Mouse (Mus musculus) forebrain, embryonic 14.5 days (tissue): ENCODE measurements around the gene Khk. TPM values are rescaled to one million over a fixed set of nuclear protein-coding genes. Genes with fewer than 3 reads are reported as not detected.

ENCODE experiments used
- ATAC-seq: fragments of 200-750 bp; cut with Nextera tagmentation; 2 replicates; pipeline ENCODE4 v1.8.0; 2017; ENCODE audit warnings: mild to moderate bottlenecking, moderate library complexity
- DNase-seq: peaks from one replicate; pipeline ENCODE4 v3.0.0-alpha.2; 2015; ENCODE audit warnings: low spot score
- H3K27ac ChIP-seq: fragments of 300-500 bp; sonication (generic); 2 replicates; pipeline ENCODE4 v1.5.1; 2014; ENCODE audit warnings: low read depth, mild to moderate bottlenecking, control low read depth, low read length, moderate library complexity
- H3K27me3 ChIP-seq: fragments of 300-500 bp; sonication (generic); replicated peaks from 2 replicates; pipeline ENCODE4 v1.6.1; 2014; ENCODE audit warnings: low read length, control low read depth, mixed read lengths; ENCODE audit not compliant: control insufficient read depth, insufficient read depth
- H3K36me3 ChIP-seq: fragments of 300-500 bp; sonication (generic); 2 replicates; pipeline ENCODE4 v1.6.1; 2014; ENCODE audit warnings: low read length, control low read depth; ENCODE audit not compliant: control insufficient read depth, insufficient read depth
- H3K4me1 ChIP-seq: fragments of 300-500 bp; sonication (generic); 2 replicates; pipeline ENCODE4 v1.6.1; 2014; ENCODE audit warnings: antibody characterized with exemption, low read length, control low read depth; ENCODE audit not compliant: control insufficient read depth, insufficient read depth
- H3K4me2 ChIP-seq: fragments of 300-500 bp; sonication (generic); 2 replicates; pipeline ENCODE4 v1.6.1; 2014; ENCODE audit warnings: mild to moderate bottlenecking, control low read depth, low read length
- H3K4me3 ChIP-seq: fragments of 300-500 bp; sonication (generic); 2 replicates; pipeline ENCODE4 v1.5.1; 2014; ENCODE audit warnings: low read depth, low read length, control low read depth
- H3K9ac ChIP-seq: fragments of 300-500 bp; sonication (generic); 2 replicates; pipeline ENCODE4 v1.6.1; 2014; ENCODE audit warnings: mild to moderate bottlenecking, low read length, control low read depth, moderate library complexity
- H3K9me3 ChIP-seq: fragments of 300-500 bp; sonication (generic); replicated peaks from 2 replicates; pipeline ENCODE4 v1.6.1; 2016; ENCODE audit warnings: low read length, control low read depth, mixed read lengths; ENCODE audit not compliant: control insufficient read depth
- WGBS: fragments of 180-500 bp; shearing (Covaris S2); extraction: QIAGEN DNeasy Blood & Tissue Kit; methylation state at CpG from one replicate; pipeline ENCODE4 v1.1.7; 2014; 5-methylcytosine and 5-hydroxymethylcytosine counted together
- polyA plus RNA-seq: library from polyadenylated mRNA; unstranded; fragments of >200 nt; fragmentation: Nextera tagmentation; extraction: Ambion mirVana; gene quantifications from 2 replicates; pipeline ENCODE4 v1.2.1, GENCODE M21; 2014

Khk gene
- polyA plus RNA-seq, 1 experiment from 2014 or later = 8.3 TPM

DNA sequence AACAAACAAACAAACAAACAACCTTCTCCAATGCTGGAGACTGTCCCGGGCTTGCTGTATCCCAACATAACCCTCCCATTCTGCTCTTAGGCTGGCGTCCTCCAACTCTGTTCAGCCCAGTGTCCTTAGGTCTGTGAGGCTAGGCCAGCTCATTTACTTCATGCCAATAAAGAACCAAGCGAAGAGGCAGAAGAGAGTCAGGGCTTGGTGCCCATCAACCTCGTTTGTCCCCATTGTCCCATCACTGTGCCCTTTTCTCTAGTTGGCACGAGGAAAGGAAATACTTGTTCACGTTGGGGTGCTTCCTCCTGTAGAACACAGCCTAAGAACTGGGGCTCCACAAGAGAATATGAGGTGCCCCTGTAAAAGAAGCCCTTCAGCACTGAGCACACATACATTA lies 30.5 kb downstream of the Khk start:
- H3K27ac ChIP-seq = no peak overlapping the region
- H3K9me3 ChIP-seq = no peaks in the 10 kb centered on the region
- 79% methylated on average over 6 of the region's 6 CpGs for WGBS
- H3K4me2 ChIP-seq = no peak overlapping the region
- no peak overlapping the region for H3K9ac ChIP-seq
- DNase-seq = no peak
- no peak overlapping the region for H3K4me3 ChIP-seq
- H3K27me3 ChIP-seq = no peaks in the 10 kb centered on the region
- ATAC-seq = no peak
- H3K4me1 ChIP-seq = peaks cover 6% of the 10 kb centered on the region
- peaks cover 42% of the 10 kb centered on the region for H3K36me3 ChIP-seq

GRCm38 (mm10) chr5:30952551-30952950 lies 31.3 kb downstream of the Khk start:
- Histone ChIP-seq H3K27ac (no peak overlapping the region), H3K9ac (no peak overlapping the region), H3K4me1 (peaks cover 9% of the 10 kb centered on the region), H3K27me3 (no peaks in the 10 kb centered on the region), H3K36me3 (peaks cover 45% of the 10 kb centered on the region), H3K9me3 (no peaks in the 10 kb centered on the region), H3K4me2 (no peak overlapping the region), H3K4me3 (no peak overlapping the region)
- DNase-seq (no peak), ATAC-seq (no peak)
- WGBS = 83% methylated on average over 5 of the region's 5 CpGs

- ATAC-seq (no peak), DNase-seq (no peak)
- WGBS = 100% methylated on average over 6 of the region's 6 CpGs
Measured at GRCm38 (mm10) chr5:30954065-30954464, 32.8 kb downstream of the Khk start.

GRCm38 (mm10) chr5:30954556-30954955 lies 33.3 kb downstream of the Khk start:
- no peak overlapping the region for H3K4me2 ChIP-seq
- peaks cover 57% of the 10 kb centered on the region for H3K36me3 ChIP-seq
- no peaks in the 10 kb centered on the region for H3K9me3 ChIP-seq
- no peak overlapping the region for H3K27ac ChIP-seq
- no peak overlapping the region for H3K4me3 ChIP-seq
- H3K4me1 ChIP-seq = peaks cover 28% of the 10 kb centered on the region
- 97% methylated on average over 9 of the region's 9 CpGs for WGBS
- ATAC-seq (no peak), DNase-seq (no peak)
- H3K27me3 ChIP-seq = no peaks in the 10 kb centered on the region
- H3K9ac ChIP-seq = no peak overlapping the region

More at GRCm38 (mm10) chr5:30954065-30954464, 32.8 kb downstream of the Khk start:
- H3K4me1 ChIP-seq = peaks cover 24% of the 10 kb centered on the region
- no peak overlapping the region for H3K27ac ChIP-seq
- no peaks in the 10 kb centered on the region for H3K27me3 ChIP-seq
- peaks cover 57% of the 10 kb centered on the region for H3K36me3 ChIP-seq
- H3K4me2 ChIP-seq = no peak overlapping the region
- H3K9me3 ChIP-seq = no peaks in the 10 kb centered on the region
- no peak overlapping the region for H3K4me3 ChIP-seq
- H3K9ac ChIP-seq = no peak overlapping the region

- Histone ChIP-seq H3K9me3 (no peaks in the 10 kb centered on the region), H3K4me2 (no peak overlapping the region), H3K27ac (no peak overlapping the region), H3K27me3 (no peaks in the 10 kb centered on the region), H3K36me3 (peaks cover 57% of the 10 kb centered on the region), H3K4me3 (no peak overlapping the region), H3K4me1 (peaks cover 22% of the 10 kb centered on the region), H3K9ac (no peak overlapping the region)
- DNase-seq (no peak), ATAC-seq (no peak)
- WGBS = 93% methylated on average over 6 of the region's 6 CpGs
Measured at GRCm38 (mm10) chr5:30955751-30956150, 34.5 kb downstream of the Khk start.

DNA sequence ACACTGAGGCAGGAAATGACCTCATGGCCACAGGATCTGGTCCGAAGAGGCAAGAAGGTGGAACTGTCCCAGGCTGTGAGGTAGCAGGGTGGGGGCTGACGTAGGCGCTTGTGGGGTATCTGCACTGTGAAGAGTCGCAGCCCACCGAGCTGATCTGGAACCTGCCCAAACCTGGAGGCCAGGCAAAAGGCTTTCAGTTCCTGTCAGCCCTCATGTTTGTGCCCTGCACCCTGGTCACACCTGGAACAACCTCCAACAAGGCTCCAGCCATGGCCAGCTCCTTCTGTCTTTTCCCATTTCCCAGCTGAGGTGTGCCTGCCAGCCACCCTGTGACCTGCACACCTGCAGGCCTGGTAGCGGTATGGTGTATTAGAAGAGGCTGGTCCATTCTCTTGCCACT lies 36.7 kb downstream of the Khk start:
- H3K4me2 ChIP-seq = no peak overlapping the region
- ATAC-seq (no peak), DNase-seq (no peak)
- H3K9ac ChIP-seq = no peak overlapping the region
- H3K4me3 ChIP-seq = no peak overlapping the region
- no peaks in the 10 kb centered on the region for H3K27me3 ChIP-seq
- peaks cover 22% of the 10 kb centered on the region for H3K4me1 ChIP-seq
- peaks cover 47% of the 10 kb centered on the region for H3K36me3 ChIP-seq
- no peaks in the 10 kb centered on the region for H3K9me3 ChIP-seq
- H3K27ac ChIP-seq = no peak overlapping the region
- WGBS = 94% methylated on average over 6 of the region's 6 CpGs

GRCm38 (mm10) chr5:30959198-30959854 lies 38.1 kb downstream of the Khk start:
- peak overlapping the region; percentile 82; the same call in 1 of the 2 replicates for H3K27ac ChIP-seq
- ATAC-seq (no peak), DNase-seq (no peak)
- H3K9ac ChIP-seq = peak overlapping the region; percentile 91
- no peaks in the 10 kb centered on the region for H3K9me3 ChIP-seq
- whole genome bisulfite sequencing = 43% methylated on average over 19 of the region's 19 CpGs
- peaks cover 22% of the 10 kb centered on the region for H3K4me1 ChIP-seq
- H3K4me3 ChIP-seq = peak overlapping the region; percentile 87
- no peaks in the 10 kb centered on the region for H3K27me3 ChIP-seq
- peaks cover 33% of the 10 kb centered on the region for H3K36me3 ChIP-seq
- peak overlapping the region; percentile 89 for H3K4me2 ChIP-seq

GRCm38 (mm10) chr5:30959966-30960501 lies 38.8 kb downstream of the Khk start, which contains the start of gene Preb:
Gene Preb (minus strand): TSS chr5:30960361.
- Histone ChIP-seq H3K4me3 (peak within 1 kb of the TSS; percentile 87), H3K4me2 (peak within 1 kb of the TSS; percentile 89), H3K36me3 (peaks cover 26% of the 10 kb centered on the region), H3K27me3 (no peaks in the 10 kb centered on the region), H3K9me3 (no peaks in the 10 kb centered on the region), H3K9ac (peak within 1 kb of the TSS; percentile 91), H3K4me1 (peaks cover 22% of the 10 kb centered on the region), H3K27ac (peak within 1 kb of the TSS; percentile 82)
- ATAC-seq (peak; percentile 98), DNase-seq (peak; percentile 99)
- WGBS = under 1% methylated on average over 56 of the region's 56 CpGs

GRCm38 (mm10) chr5:30960814-30961213 lies 39.6 kb downstream of the Khk start:
- peak overlapping the region; percentile 87; the same call in 1 of the 2 replicates for H3K4me3 ChIP-seq
- H3K36me3 ChIP-seq = peaks cover 18% of the 10 kb centered on the region
- H3K27ac ChIP-seq = no peak overlapping the region
- H3K9ac ChIP-seq = no peak overlapping the region; the same call in 1 of the 2 replicates
- H3K4me2 ChIP-seq = peak overlapping the region; percentile 89
- H3K9me3 ChIP-seq = no peaks in the 10 kb centered on the region
- no peaks in the 10 kb centered on the region for H3K27me3 ChIP-seq
- WGBS = 92% methylated on average over 2 of the region's 2 CpGs
- DNase-seq (no peak), ATAC-seq (no peak)
- peaks cover 22% of the 10 kb centered on the region for H3K4me1 ChIP-seq
